Mouse (Mus musculus): ENCODE measurements at regions not wholly inside any gene's neighbourhood (a gene's known extent, or its start where the extent isn't known, plus 50 kb on each side); places are given as distances from the start of the nearest gene placed in this dataset.
"Not testable (repeated sequence)": the region's sequence is repeated elsewhere in the genome, so short reads cannot be mapped to it uniquely, and the experiment has no call there.

DNA sequence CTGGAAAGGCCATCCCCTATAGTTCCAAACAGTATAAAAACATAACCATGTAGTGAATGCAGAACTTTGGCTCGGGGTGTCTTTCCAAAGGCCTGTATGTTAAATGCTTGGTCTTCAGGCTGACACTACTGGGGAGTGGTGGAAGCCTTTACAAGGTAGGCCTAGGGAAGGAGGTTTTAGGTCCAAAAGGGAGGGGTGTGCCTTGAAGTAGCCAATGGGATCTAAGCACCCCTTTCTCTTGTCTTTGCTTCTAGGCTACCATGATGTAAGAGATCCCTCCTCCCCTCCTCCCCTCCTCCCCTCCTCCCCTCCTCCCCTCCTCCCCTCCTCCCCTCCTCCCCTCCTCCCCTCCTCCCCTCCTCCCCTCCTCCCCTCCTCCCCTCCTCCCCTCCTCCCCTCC is 56.5 kb upstream of the Fzd7 start:
- not testable (repeated sequence) for H3K27ac ChIP-seq; H3K9ac ChIP-seq (replicated peaks); H3K4me3 ChIP-seq (replicated peaks); ATAC-seq; H3K4me2 ChIP-seq (replicated peaks); H3K9me3 ChIP-seq; H3K36me3 ChIP-seq; H3K27me3 ChIP-seq
- 92% methylated on average over 1 of the region's 1 CpGs for WGBS
- peaks cover 25% of the 10 kb centered on the region for H3K4me1 ChIP-seq (replicated peaks)

DNA sequence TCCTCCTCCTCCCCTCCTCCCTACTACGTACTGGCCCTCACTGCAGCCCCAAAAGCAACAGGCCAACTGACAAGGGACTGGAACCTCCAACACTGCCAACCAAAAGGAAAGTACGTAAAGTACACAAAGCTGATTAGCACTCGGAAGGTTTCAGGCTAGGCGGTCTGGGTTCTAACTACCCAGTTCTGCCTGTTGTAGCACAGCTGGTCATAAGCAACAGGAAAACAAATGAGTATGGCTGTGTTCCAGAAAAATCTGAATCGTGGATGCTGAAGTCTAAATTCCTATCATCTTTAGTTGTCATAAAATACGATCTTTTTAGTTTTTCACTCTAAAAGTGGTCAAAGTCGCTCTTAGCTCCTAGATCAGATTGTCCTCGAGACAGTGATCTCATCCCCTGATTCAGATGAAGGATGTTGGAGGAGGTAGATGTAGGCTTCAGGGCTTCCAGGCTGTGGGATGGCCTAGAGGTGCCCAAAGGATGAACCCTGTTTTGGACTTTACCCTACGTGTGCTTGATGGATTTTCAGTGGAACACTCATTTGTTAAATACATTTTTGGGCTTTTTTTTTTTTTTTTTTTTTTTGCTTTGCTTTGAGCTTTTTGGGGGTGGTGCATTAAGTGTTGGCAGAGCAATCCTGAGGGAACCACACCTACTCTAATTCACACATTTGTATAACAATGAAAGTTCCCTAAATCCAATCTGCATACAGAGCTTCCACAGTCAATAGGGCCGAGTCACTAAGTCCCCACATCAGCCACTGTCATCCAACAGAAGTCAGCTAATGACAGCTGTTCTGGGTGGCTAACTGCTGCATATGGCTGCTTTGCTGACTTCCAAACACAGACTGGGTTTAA is 55.6 kb upstream of the Fzd7 start:
- Histone ChIP-seq H3K27ac (no peak overlapping the region), H3K9ac (replicated peaks) (no peak overlapping the region), H3K27me3 (no peaks in the 10 kb centered on the region), H3K36me3 (no peaks in the 10 kb centered on the region), H3K4me2 (replicated peaks) (no peak overlapping the region), H3K4me3 (replicated peaks) (no peak overlapping the region), H3K4me1 (replicated peaks) (peaks cover 25% of the 10 kb centered on the region), H3K9me3 (no peaks in the 10 kb centered on the region)
- ATAC-seq, result no peak
- 63% methylated on average over 9 of the region's 10 CpGs for WGBS

DNA sequence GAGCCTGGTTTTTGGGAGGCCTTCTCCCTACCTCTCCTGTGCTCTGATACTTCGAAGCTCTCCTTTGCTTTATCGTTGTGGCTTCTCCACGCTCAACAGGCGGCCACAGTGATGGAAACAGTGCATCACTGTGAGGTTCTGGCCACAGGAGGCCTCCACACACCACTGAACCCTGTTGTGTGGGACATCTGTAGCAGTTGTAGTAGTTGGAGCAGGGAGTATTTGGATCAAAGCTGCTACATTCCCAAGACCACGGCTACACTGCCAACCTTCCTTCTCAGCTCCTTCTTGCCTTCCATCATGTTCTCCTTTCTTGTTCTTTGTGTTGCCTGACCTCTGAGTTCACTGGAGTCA is 55.0 kb upstream of the Fzd7 start:
- H3K27me3 ChIP-seq, result no peaks in the 10 kb centered on the region
- H3K27ac ChIP-seq, result no peak overlapping the region
- peaks cover 20% of the 10 kb centered on the region for H3K4me1 ChIP-seq (replicated peaks)
- H3K4me3 ChIP-seq (replicated peaks), result no peak overlapping the region
- 48% methylated on average over 5 of the region's 5 CpGs for WGBS
- ATAC-seq, result no peak
- H3K4me2 ChIP-seq (replicated peaks), result no peak overlapping the region
- no peaks in the 10 kb centered on the region for H3K9me3 ChIP-seq
- H3K9ac ChIP-seq (replicated peaks), result no peak overlapping the region
- H3K36me3 ChIP-seq, result no peaks in the 10 kb centered on the region

DNA sequence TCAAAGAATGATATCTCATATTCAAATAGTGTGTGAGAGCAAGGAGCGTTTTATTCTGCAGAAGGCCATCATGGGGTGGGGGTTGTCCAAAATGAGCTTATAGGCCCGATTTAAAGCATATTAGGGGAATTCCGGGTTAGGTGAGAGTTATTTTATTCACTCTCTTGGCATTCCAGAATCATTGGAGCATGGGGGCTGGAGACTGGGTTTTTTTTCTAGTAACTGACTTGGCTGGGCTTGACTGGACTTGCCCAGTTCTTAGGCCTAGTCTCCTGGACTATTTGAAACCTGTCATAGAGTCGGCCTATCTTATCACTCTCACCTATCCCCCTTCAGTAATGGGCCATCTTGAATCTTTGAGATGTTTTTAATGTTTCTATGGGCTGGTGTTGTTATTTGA is 52.9 kb upstream of the Fzd7 start:
- H3K4me3 ChIP-seq (replicated peaks), result no peak overlapping the region
- H3K9ac ChIP-seq (replicated peaks), result no peak overlapping the region
- no peak for ATAC-seq
- 88% methylated on average over 4 of the region's 4 CpGs for WGBS
- no peaks in the 10 kb centered on the region for H3K9me3 ChIP-seq
- no peaks in the 10 kb centered on the region for H3K36me3 ChIP-seq
- no peaks in the 10 kb centered on the region for H3K27me3 ChIP-seq
- no peak overlapping the region for H3K4me2 ChIP-seq (replicated peaks)
- no peak overlapping the region for H3K27ac ChIP-seq
- peaks cover 6% of the 10 kb centered on the region for H3K4me1 ChIP-seq (replicated peaks)

DNA sequence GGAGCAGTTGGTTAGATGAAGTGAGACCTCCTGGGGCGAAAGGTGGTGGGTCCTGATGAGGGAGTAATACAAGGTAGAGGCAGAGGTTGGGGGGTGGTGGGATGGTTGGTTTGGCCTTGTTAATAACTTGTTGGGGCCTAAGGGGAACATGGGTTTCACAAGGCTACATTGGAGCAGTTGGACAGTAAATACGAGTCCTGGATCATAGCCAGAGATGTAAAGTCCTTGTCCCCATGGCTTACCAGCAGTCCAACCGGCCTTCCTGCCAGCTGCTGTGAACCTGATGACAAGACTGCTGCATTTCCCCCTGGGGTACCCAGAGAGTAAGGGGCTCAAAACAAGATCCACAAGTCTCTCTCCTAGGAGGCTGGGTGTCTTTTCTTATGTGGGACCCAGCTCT is 52.0 kb upstream of the Fzd7 start:
- Histone ChIP-seq H3K4me1 (replicated peaks) (peaks cover 2% of the 10 kb centered on the region), H3K4me2 (replicated peaks) (no peak overlapping the region), H3K27ac (no peak overlapping the region), H3K36me3 (no peaks in the 10 kb centered on the region), H3K27me3 (no peaks in the 10 kb centered on the region), H3K9ac (replicated peaks) (no peak overlapping the region), H3K9me3 (no peaks in the 10 kb centered on the region), H3K4me3 (replicated peaks) (no peak overlapping the region)
- WGBS, result 96% methylated on average over 3 of the region's 3 CpGs
- ATAC-seq, result no peak

DNA sequence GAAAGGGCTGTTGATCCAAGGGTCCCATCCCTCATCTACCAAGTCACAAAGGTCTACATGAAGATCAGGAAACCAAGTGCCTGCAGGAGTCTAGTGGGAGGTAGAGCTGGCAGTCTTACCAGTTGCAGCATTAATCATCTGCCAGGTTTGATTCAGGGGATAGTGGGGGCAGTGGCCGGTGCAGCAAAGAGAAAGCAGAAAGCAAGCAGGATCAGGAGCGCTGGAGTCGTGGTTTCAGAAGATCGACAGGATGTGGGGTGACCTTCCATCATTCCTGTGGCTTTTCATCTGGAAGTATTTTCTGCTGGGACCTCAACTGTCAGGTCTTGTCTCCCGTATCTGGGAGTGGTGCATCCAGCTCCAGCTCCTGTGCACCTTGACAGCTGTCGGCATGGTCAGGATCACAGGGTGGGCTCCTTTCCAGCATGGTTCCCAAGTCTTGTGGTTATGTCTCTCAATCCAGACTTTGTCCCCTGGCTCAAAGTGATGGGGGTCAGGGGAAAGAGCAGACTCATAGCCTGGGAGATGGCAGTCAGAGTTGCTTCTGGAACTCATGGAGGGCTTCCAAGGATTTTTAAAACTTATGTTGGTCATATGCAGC is 51.2 kb upstream of the Fzd7 start:
- Histone ChIP-seq H3K4me3 (replicated peaks) (no peak overlapping the region), H3K36me3 (no peaks in the 10 kb centered on the region), H3K4me1 (replicated peaks) (no peaks in the 10 kb centered on the region), H3K9ac (replicated peaks) (no peak overlapping the region), H3K27me3 (no peaks in the 10 kb centered on the region), H3K9me3 (no peaks in the 10 kb centered on the region), H3K4me2 (replicated peaks) (no peak overlapping the region), H3K27ac (no peak overlapping the region)
- no peak for ATAC-seq
- 96% methylated on average over 6 of the region's 6 CpGs for WGBS
